Comparison of ENCODE assay signal across 16 mouse cellular contexts in genomic region chr8:48865972-48866371, GRCm38 (mm10). TPM values are rescaled to one million over a fixed set of nuclear protein-coding genes. Genes with fewer than 3 reads are reported as not detected.
"Had no signal": no experiment of that assay in that cellular context is flagged by ENCODE, and none has a peak within 500 bp of the region (broad histone marks: within the 10 kb centered on the region; RNA-seq: fewer than 3 reads in every experiment).

No protein-coding gene starts in this region.

- H3K4me2 ChIP-seq: lung, embryonic 14.5 days; midbrain, embryonic 13.5 days had no signal

- DNase-seq: layer of hippocampus, postnatal 36 days; lung, embryonic 14.5 days; lung, postnatal 36 days; thymus, adult 18-20 months; thymus, postnatal 36 days had no signal

- H3K4me1 ChIP-seq: megakaryocyte, embryonic 14.5 days; midbrain, embryonic 10.5 days; midbrain, embryonic 13.5 days had no signal

- H3K4me3 ChIP-seq: layer of hippocampus, adult 2 months; left cerebral cortex, adult 2 months; megakaryocyte, embryonic 14.5 days; midbrain, embryonic 10.5 days; midbrain, embryonic 13.5 days; myocyte had no signal

- H3K27me3 ChIP-seq: megakaryocyte, embryonic 14.5 days; midbrain, embryonic 13.5 days had no signal

- H3K9ac ChIP-seq: liver, embryonic 14.5 days; lung, embryonic 14.5 days; midbrain, embryonic 13.5 days had no signal

- H3K27ac ChIP-seq: kidney, postnatal 0 days; layer of hippocampus, adult 2 months; left cerebral cortex, adult 2 months; liver, embryonic 14.5 days; midbrain, embryonic 10.5 days; midbrain, embryonic 13.5 days had no signal

- ATAC-seq: lung, postnatal 0 days; midbrain, embryonic 13.5 days; midbrain, embryonic 16.5 days had no signal

- H3K36me3 ChIP-seq: midbrain, embryonic 10.5 days; midbrain, embryonic 13.5 days had no signal

- H3K9me3 ChIP-seq: midbrain, embryonic 10.5 days; midbrain, embryonic 13.5 days had no signal

RNA-seq across cellular contexts. Expression of gene Tenm3, which starts 22.2 kb away (rescaled TPM):
- total RNA-seq: monocyte, adult 5-6 weeks had no signal
